Mouse (Mus musculus) cerebellum, postnatal 10 days (tissue): ENCODE measurements at regions not wholly inside any gene's neighbourhood (a gene's known extent, or its start where the extent isn't known, plus 50 kb on each side); places are given as distances from the start of the nearest gene placed in this dataset.

Source experiments
- DNase-seq, 2 experiments: peaks; one replicate each; pipeline ENCODE4 v3.0.0; 2021; ENCODE audit warnings: mixed read lengths in 2 of 2

GRCm38 (mm10) chr6:109533526-109533925 is 705.1 kb downstream of the Edem1 start:
- DNase-seq: no peak

DNA sequence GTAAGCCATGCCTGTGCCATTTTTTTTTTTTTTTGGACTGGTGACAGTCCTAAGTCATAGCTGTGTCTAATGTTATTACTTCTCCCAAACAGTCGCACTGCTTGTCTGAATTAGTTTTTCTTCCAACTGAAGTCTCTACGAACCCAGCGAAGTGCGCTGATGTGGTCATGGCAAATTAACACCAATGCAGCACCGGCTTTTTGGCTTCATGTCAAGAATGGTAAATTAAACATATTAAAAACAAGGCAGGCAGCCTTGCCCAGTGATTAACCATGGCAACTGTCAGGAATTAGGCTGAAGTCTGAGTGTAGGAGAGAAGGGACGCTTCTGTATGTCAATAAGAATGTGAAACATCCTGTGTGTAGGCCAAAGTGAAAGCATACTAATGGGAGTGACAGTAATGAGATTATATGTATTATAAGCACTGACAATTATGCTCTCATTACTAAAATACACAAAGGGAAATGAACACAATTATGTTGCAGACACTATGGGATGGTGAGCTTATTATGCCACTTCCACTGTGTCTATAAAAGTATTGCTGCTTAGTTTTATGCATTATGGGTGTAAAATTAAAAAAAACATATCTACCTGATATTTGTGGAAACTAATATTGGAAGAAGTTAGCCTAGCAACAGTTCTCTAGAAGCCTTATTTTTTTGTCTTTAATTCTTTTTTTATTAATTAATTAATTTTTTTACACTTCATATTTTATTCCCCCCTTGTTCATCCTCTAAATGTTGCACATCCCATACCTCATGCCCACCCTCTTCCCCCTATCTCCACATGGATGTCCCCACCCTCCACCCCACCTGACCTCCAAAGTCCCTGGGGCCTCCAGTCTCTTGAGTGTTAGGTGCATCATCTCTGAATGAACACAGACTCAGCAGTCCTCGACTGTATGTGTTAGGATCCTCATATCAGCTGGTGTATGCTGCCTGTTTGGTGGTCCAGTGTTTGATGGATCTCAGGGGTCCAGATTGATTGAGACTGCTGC is 714.8 kb downstream of the Edem1 start:
- peak; percentile 42 to 53 for DNase-seq

- no peak for DNase-seq
Measured at GRCm38 (mm10) chr6:109552316-109552715, 723.9 kb downstream of the Edem1 start.
